Mouse (Mus musculus) CH12.LX (cell line): Measurements from ENCODE around the gene Fndc7.

Source experiments
- CHD2 ChIP-seq: IDR thresholded peaks from 2 replicates; pipeline ENCODE4 v1.6.1; 2011; ENCODE audit warnings: low read length, improper control_type of control experiment
- CTCF ChIP-seq, 2 experiments: IDR thresholded peaks in 1 of 2; conservative IDR thresholded peaks in 1 of 2; 2 replicates each; pipeline ENCODE4 v1.5.1; 2011 to 2012; ENCODE audit warnings: low read depth in 2 of 2, low read length in 2 of 2, improper control_type of control experiment in 1 of 2, inconsistent platforms in 1 of 2, mild to moderate bottlenecking in 1 of 2, moderate library complexity in 1 of 2
- E2F4 ChIP-seq: IDR thresholded peaks from 2 replicates; pipeline ENCODE4 v1.6.1; 2011; ENCODE audit warnings: low read depth, low read length, improper control_type of control experiment; ENCODE audit not compliant: insufficient replicate concordance
- JUND ChIP-seq: conservative IDR thresholded peaks from 2 replicates; pipeline ENCODE4 v1.6.1; 2011; ENCODE audit warnings: low read depth, low read length, improper control_type of control experiment
- POLR2A ChIP-seq: IDR thresholded peaks from 2 replicates; pipeline ENCODE4 v1.6.1; 2011; ENCODE audit warnings: low read depth, mild to moderate bottlenecking, improper control_type of control experiment, low read length
- RAD21 ChIP-seq: IDR thresholded peaks from 2 replicates; pipeline ENCODE4 v1.6.1; 2011; ENCODE audit warnings: low read depth, mild to moderate bottlenecking, low read length, improper control_type of control experiment, moderate library complexity
- TBP ChIP-seq: conservative IDR thresholded peaks from 2 replicates; pipeline ENCODE4 v1.6.1; 2011; ENCODE audit warnings: low read depth, low read length, improper control_type of control experiment
- ZC3H11A ChIP-seq: IDR thresholded peaks from 2 replicates; pipeline ENCODE4 v1.6.1; 2012; ENCODE audit warnings: low read depth, mild to moderate bottlenecking, inconsistent platforms, low read length, improper control_type of control experiment
- ZKSCAN1 ChIP-seq: IDR thresholded peaks from 2 replicates; pipeline ENCODE4 v1.6.1; 2012; ENCODE audit warnings: low read depth, inconsistent platforms, low read length, improper control_type of control experiment, borderline replicate concordance

DNA sequence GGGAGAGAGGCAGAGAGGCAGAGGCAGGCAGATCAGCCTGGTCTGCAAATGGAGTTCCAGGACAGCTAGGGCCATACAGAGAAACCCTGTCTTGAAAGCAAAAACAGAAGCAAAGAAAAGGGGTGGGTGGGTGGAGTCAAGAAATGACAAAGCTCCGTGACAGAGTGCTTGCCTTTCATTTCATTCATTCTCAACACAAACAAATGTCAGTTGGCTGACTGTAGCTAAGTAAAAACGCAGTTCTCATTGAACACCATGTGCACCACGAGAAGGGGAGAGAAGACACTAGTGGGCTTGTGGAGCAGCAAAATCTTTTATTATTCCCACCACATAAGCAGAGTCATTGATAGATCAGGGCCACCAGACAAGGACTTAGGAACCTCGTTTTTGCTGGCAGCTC, 27.0 kb upstream of the Fndc7 start:
- TF ChIP-seq RAD21 (no peak), CTCF (conservative IDR thresholded peaks at IDR 0.05 in 1 of 2, IDR thresholded peaks at IDR 0.05 in 1 of 2; ENCODE audit: low read depth in 2 of 2, low read length in 2 of 2) (no peak), POLR2A (no peak), ZC3H11A (no peak), E2F4 (no peak), ZKSCAN1 (no peak), CHD2 (no peak), JUND (no peak), TBP (no peak)
